Mouse (Mus musculus): ENCODE measurements around the gene Trim30d. TPM values are rescaled to one million over a fixed set of nuclear protein-coding genes. Genes with fewer than 3 reads are reported as not detected.

Gene Trim30d
- polyA plus RNA-seq (2015; fragmentation: Nextera tagmentation; extraction: Ambion mirVana), result 4.2 and 7.8 TPM in 2 replicates

DNA sequence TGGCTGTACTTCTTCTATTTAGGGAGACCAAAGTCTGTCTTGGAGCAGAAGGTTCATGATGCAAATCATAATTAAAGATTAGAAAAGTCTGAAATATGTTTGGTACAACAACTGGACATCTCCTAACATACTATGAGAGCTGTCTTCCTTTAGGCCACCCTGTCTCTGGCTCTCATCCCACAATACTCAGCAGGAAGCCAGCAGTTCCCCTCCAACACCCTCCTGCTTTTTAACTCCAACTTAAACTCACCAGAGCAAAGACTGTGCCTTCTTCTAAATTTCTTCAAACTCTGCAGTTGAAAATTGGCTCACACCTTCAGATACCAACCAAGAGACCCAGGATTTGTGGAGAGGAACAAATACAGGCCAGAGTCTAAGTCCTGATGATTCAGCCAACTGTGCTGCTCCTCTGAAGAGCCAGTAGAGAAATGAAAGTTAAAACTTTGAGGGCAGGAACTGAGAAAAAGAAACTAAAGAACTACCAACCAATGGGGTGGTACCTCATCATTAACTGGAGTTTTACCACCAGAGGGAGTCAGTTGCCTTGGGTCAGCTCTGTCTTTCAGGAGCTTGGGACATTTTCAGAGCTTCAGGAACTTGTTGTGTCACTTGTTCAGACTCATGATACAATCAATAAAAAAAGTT, at the start of gene Trim30d:
Gene Trim30d, minus strand, starts transcription at position 429 of the 645 bp plus-strand sequence.

DNA sequence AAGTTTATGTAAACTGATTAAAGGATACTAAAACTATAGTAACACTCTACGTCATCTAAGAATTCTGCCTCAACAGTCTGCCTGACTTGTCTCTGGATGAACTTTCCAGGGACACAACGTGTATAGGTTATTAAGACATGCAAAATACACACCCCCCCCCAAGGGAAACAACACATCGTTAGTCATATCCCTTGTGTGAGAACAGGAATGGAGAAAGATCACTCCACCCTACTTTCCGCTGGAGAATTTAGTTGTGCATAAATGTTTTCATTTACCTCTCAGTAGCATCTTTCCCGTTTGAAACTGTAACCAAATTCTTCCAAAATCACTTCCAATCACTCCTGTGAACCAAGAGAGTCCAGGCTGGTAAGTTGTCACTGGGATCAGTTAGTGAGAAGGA, 42.2 kb upstream of the Trim30d start, which contains the start of gene Olfr651:
Gene Olfr651, plus strand, starts transcription at position 301 of the 400 bp plus-strand sequence.

DNA sequence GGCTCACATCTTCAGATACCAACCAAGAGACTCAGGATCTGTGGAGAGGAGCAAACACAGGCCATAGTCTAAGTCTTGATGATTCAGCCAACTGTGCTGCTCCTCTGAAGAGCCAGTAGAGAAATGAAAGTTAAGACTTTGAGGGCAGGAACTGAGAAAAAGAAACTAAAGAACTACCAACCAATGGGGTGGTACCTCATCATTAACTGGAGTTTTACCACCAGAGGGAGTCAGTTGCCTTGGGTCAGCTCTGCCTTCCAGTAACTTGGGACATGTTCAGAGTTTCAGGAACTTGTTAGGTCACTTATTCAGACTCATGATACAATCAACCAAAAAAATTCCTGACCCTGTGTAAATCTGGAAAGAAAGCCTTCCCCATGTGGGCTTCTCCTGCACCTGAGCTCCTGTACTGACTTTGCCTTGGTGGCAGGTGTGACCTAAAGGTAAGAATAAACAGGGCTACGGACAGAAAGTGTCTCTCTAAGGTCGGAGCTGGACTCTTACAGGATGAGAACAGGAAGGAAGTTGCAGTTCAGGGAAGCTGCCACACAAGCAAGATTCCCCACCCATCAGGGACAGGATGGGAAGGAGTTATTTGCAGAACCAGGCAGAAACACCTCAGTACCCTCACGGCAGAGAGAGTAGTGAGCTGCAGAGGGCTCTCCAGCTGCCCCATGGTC, 42.4 kb downstream of the Trim30d start, which contains the start of gene Trim30a:
Gene Trim30a, minus strand, starts transcription at position 129 of the 680 bp plus-strand sequence.

Other genes starting within 250 kb of the Trim30d start
- gene Trim5, start 219.8 kb downstream of the Trim30d start, polyA plus RNA-seq (2015; fragmentation: Nextera tagmentation; extraction: Ambion mirVana), result 1.5 and 2.9 TPM in 2 replicates
- 22.6 and 24.5 TPM in 2 replicates for gene Trim12a, start 192.4 kb downstream of the Trim30d start, polyA plus RNA-seq (2015; fragmentation: Nextera tagmentation; extraction: Ambion mirVana)
- gene Trim34b, start 178.4 kb downstream of the Trim30d start, polyA plus RNA-seq (2015; fragmentation: Nextera tagmentation; extraction: Ambion mirVana), result 0.11 and 0.25 TPM in 2 replicates
- gene Trim12c, start 154.5 kb downstream of the Trim30d start, polyA plus RNA-seq (2015; fragmentation: Nextera tagmentation; extraction: Ambion mirVana), result 4.2 and 5.0 TPM in 2 replicates
- 0.69 and 0.73 TPM in 2 replicates for gene Trim30b, start 138.0 kb downstream of the Trim30d start, polyA plus RNA-seq (2015; fragmentation: Nextera tagmentation; extraction: Ambion mirVana)
- 0.12 and 0.60 TPM in 2 replicates for gene Trim30c, start 107.0 kb downstream of the Trim30d start, polyA plus RNA-seq (2015; fragmentation: Nextera tagmentation; extraction: Ambion mirVana)
- gene Trim30a, start 42.7 kb downstream of the Trim30d start, polyA plus RNA-seq (2015; fragmentation: Nextera tagmentation; extraction: Ambion mirVana), result 4.2 and 7.9 TPM in 2 replicates
- not detected in 2 replicates for gene Olfr651, start 42.3 kb upstream of the Trim30d start, polyA plus RNA-seq (2015; fragmentation: Nextera tagmentation; extraction: Ambion mirVana)
- not detected in 2 replicates for gene Olfr652, start 53.1 kb upstream of the Trim30d start, polyA plus RNA-seq (2015; fragmentation: Nextera tagmentation; extraction: Ambion mirVana)
- not detected in 2 replicates for gene Olfr653, start 69.5 kb upstream of the Trim30d start, polyA plus RNA-seq (2015; fragmentation: Nextera tagmentation; extraction: Ambion mirVana)
- not detected in 2 replicates for gene Olfr654, start 79.2 kb upstream of the Trim30d start, polyA plus RNA-seq (2015; fragmentation: Nextera tagmentation; extraction: Ambion mirVana)
- not detected in 2 replicates for gene Olfr655, start 93.9 kb upstream of the Trim30d start, polyA plus RNA-seq (2015; fragmentation: Nextera tagmentation; extraction: Ambion mirVana)
- not detected in 2 replicates for gene Olfr656, start 106.1 kb upstream of the Trim30d start, polyA plus RNA-seq (2015; fragmentation: Nextera tagmentation; extraction: Ambion mirVana)
- gene Olfr657, start 116.9 kb upstream of the Trim30d start, polyA plus RNA-seq (2015; fragmentation: Nextera tagmentation; extraction: Ambion mirVana), result not detected in 2 replicates
- not detected in 2 replicates for gene Olfr658, start 139.5 kb upstream of the Trim30d start, polyA plus RNA-seq (2015; fragmentation: Nextera tagmentation; extraction: Ambion mirVana)
- gene Olfr659, start 158.9 kb upstream of the Trim30d start, polyA plus RNA-seq (2015; fragmentation: Nextera tagmentation; extraction: Ambion mirVana), result not detected in 2 replicates
- not detected in 2 replicates for gene Olfr661, start 178.7 kb upstream of the Trim30d start, polyA plus RNA-seq (2015; fragmentation: Nextera tagmentation; extraction: Ambion mirVana)